Mouse (Mus musculus) thymus, postnatal 36 days (tissue): Measurements from ENCODE around the gene U2af1.
"Not testable (repeated sequence)": the region's sequence is repeated elsewhere in the genome, so short reads cannot be mapped to it uniquely, and the experiment has no call there.

Source experiments
- DNase-seq, 2 experiments: peaks; one replicate each; pipeline ENCODE4 v3.0.0; 2022; ENCODE audit warnings: mixed read lengths in 2 of 2

The U2af1 gene

GRCm38 (mm10) chr17:31613086-31613755 lies 45.5 kb downstream of the U2af1 start:
- DNase-seq: no peak

GRCm38 (mm10) chr17:31609895-31610294 lies 48.8 kb downstream of the U2af1 start:
- DNase-seq: no peak

GRCm38 (mm10) chr17:31609173-31609572 lies 49.5 kb downstream of the U2af1 start:
- DNase-seq: not testable (repeated sequence)

GRCm38 (mm10) chr17:31607256-31607951 lies 51.3 kb downstream of the U2af1 start:
- DNase-seq: no peak

- no peak for DNase-seq
Observed at GRCm38 (mm10) chr17:31606424-31606823, 52.3 kb downstream of the U2af1 start.

GRCm38 (mm10) chr17:31598593-31598992 lies 60.1 kb downstream of the U2af1 start:
- no peak for DNase-seq

- no peak for DNase-seq
Observed at GRCm38 (mm10) chr17:31597957-31598356, 60.7 kb downstream of the U2af1 start.
